Mouse (Mus musculus): Measurements from ENCODE around the gene Senp2. TPM values are rescaled to one million over a fixed set of nuclear protein-coding genes. Genes with fewer than 3 reads are reported as not detected.

Gene Senp2
- total RNA-seq, 2 experiments from 2014 or later: 22.9 to 27.3 TPM

GRCm38 (mm10) chr16:22097659-22098058, 88.4 kb downstream of the Senp2 start:
- no peak for DNase-seq

Other genes starting within 250 kb of the Senp2 start
- gene Ehhadh, start 221.7 kb upstream of the Senp2 start, total RNA-seq (2021): 1 to 10 TPM; 3.4 to 4.4 TPM
- under 1 TPM; 0.41 to 0.46 TPM for gene Map3k13, start 215.1 kb upstream of the Senp2 start, total RNA-seq (2021)
- gene Tmem41a, start 61.9 kb upstream of the Senp2 start, total RNA-seq (2021): 1 to 10 TPM; 3.8 to 5.4 TPM
- gene Liph, start 13.8 kb upstream of the Senp2 start, total RNA-seq (2021): not detected
- gene Igf2bp2, start 153.8 kb downstream of the Senp2 start, total RNA-seq (2021): 1 to 10 TPM; 3.5 to 6.5 TPM